Mouse (Mus musculus) fat pad, adult 2 months (tissue): ENCODE data around the gene Ube2b.

Experiments used
- DNase-seq: peaks from one replicate; pipeline ENCODE4 v3.0.0-alpha.2; 2011; ENCODE audit warnings: low read depth, low spot score; ENCODE audit errors: extremely low read depth

Ube2b gene

DNA sequence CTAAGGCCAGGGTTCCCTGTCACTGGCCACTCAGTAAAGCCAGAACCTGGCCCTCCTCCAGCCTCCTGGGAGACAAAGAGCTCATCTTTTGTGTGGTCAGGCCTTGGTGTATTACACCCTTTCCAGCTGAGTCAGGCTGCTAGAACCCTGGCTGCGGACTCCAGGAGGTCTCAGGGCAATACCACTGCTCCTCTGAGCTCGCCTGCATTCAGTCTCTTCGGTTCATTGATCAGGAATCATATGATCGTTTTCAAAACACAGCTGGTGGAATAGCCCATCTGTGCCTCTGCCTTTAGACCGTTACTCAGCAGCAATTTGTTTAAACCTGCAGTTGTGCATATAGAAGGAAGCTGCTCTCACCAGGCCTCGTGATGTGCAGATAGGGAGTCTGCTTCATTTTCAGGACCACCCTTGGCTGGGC lies 63.2 kb downstream of the Ube2b start:
- DNase-seq: no peak

DNA sequence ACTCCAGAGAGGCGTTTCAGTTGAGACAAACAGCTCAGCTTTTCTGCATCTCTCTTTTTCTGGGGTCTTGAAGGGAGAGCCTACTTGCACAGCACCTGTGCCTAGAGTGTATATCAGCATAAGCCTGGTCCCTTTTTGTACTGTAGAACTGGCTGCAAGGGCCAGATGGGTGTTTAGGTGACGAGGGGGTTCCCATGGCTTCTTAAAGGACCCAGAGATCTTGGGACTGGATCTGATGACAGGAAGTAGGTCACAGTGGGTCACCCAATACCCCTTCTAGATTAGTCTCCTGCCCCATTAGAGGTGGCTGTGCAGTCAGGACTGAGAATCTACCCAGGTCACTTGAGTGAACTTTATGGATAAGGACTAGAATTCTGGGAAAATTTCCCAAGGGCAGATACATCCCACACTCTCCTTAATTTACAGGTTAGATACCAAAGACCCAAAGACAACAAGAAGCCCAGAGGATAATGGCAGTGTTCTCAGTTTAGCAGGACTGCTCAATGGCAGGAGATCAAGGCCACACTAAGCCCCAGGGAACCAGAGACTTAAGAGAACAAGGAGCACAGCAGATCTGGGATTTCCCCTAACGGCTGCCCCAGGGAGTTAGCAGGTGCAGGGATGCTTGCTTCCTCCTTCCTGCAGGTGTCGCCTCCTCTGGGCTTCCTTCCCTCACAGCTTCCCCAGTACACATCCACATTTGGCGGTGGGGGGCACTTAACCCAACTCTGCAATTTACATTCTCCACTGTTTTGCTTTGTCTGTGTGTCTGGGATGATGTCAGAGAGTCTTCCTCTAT lies 64.7 kb downstream of the Ube2b start:
- peak; percentile 50 for DNase-seq
